Mouse (Mus musculus) Patski (cell line): ENCODE measurements around the gene Ctsd. TPM values are rescaled to one million over a fixed set of nuclear protein-coding genes. Genes with fewer than 3 reads are reported as not detected.

ENCODE experiments used
- ATAC-seq: fragments of 100-300 bp; one replicate; pipeline ENCODE4 v1.8.0; 2021
- CTCF ChIA-PET: fragments of 350-600 bp; sonication (Branson Sonifier 250); formaldehyde crosslinking; loops from one replicate; lab custom pipeline; 2022; ENCODE audit warnings: inconsistent platforms; lab: Charles Lee
- POLR2A ChIA-PET: fragments of 350-600 bp; sonication (Branson Sonifier 250); formaldehyde crosslinking; loops from one replicate; lab custom pipeline; 2022; ENCODE audit warnings: antibody characterized with exemption, inconsistent platforms; lab: Charles Lee
- DNase-seq: peaks from one replicate; pipeline ENCODE4 v3.0.0-alpha.2; 2011; ENCODE audit warnings: low read depth, low spot score
- H3K27me3 ChIP-seq: fragments of 371-371 bp; one replicate; pipeline ENCODE4 v1.5.1; 2021
- CTCF ChIP-seq: fragments of 100-300 bp; IDR thresholded peaks from one replicate; pipeline ENCODE4 v1.5.1; 2021
- in situ Hi-C: fragments of 300-500 bp; cut with MboI; formaldehyde crosslinking; loops from 3 replicates; pipeline ENCODE4 v1.11.1; 2018; ENCODE audit warnings: low pct_unique_long_range_greater_than_20kb, mixed read lengths
- polyA plus RNA-seq: library from polyadenylated mRNA; unstranded; gene quantifications from one replicate; pipeline ENCODE4 v1.2.3, GENCODE M21; 2021

The Ctsd gene
- polyA plus RNA-seq: 3,389 TPM

GRCm38 (mm10) chr7:142387419-142388148 is at the start of gene Ctsd:
Ctsd (minus strand) TSS chr7:142388038.
- in situ Hi-C loops: loop anchor here (25.0 kb wide), 2 partner anchors 625 to 925 kb away; partner anchors contain the start of genes Cd151, Cracr2b, Pnpla2 and Tspan32
- ATAC-seq: peak; percentile 82
- no peak for TF ChIP-seq CTCF
- POLR2A ChIA-PET: interaction anchor here (0.6 to 7.2 kb wide), 15 partner anchors 10 to 110 kb away, joined by 3 to 115 read pairs (median 6); partner anchors contain the start of gene Ifitm10
- no peaks in the 10 kb centered on the region for H3K27me3 ChIP-seq
- CTCF ChIA-PET: interaction anchor here (1.0 to 3.5 kb wide), 5 partner anchors 12 to 50 kb away, joined by 3 to 12 read pairs (median 6); no protein-coding TSS in a partner anchor
- peak; percentile 78 for DNase-seq

DNA sequence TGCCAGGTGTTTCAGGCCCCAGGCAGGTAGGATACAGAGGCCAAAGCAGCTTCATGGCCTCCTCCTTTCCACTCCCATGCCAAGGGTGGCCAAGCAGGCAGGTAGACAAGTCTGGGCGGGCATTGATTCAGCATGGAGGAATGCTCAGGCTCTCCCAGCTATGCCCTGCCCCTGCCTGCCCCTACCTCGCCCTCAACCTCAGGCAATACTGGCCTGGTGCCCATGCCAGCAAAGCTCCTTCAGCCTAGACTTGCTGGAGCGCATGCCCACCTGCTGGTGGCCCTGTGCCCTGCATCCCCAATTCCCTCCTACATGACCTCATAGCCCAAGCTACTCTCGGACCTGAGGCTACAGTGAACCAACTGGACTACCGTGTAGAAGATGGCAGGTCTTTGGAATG is 49.5 kb upstream of the Ctsd start:
- in situ Hi-C loops: loop anchor here (5.0 kb wide), 1 partner anchor 100 kb away; no protein-coding TSS in a partner anchor
- peak; percentile 82 for ATAC-seq

DNA sequence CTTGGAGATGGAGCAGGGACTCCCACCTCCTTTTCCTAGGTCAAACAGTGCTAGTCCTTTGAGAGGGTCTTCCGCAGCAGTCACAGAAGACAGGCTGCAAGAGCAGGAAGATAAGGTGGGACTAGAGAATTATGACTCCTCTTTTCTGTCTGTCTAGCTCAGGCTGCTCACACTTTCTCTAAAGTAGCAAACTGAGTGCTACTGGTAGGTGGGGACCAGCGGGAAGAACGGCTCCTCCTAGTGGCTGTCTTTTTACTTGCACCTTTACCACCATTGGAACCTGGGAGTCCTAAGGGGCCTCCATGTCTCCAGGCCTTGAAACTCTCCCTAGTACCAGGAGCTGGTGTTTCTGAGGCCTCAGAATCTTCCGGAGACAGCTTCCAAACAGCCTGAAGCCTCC is 47.7 kb upstream of the Ctsd start:
- POLR2A ChIA-PET: interaction anchor here (1.0 to 3.9 kb wide), 7 partner anchors 10 to 73 kb away, joined by 3 to 20 read pairs (median 5); partner anchors contain the start of gene Gm49369
- no peaks in the 10 kb centered on the region for H3K27me3 ChIP-seq
- ATAC-seq: no peak
- no peak for DNase-seq
- CTCF ChIA-PET: interaction anchor here (0.7 to 6.9 kb wide), 14 partner anchors 8 to 100 kb away, joined by 3 to 57 read pairs (median 6); partner anchors contain the start of genes Gm49369 and Ifitm10
- in situ Hi-C loops: loop anchor here (5.0 kb wide), 1 partner anchor 98 kb away; no protein-coding TSS in a partner anchor
- TF ChIP-seq CTCF: no peak

More for the DNA sequence above, 49.5 kb upstream of the Ctsd start:
- ChIA-PET POLR2A (interaction anchor here (0.6 to 3.9 kb wide), 11 partner anchors 12 to 103 kb away, joined by 3 to 20 read pairs (median 6); partner anchors contain the start of genes Gm49369 and Ifitm10), CTCF (interaction anchor here (0.6 to 6.9 kb wide), 16 partner anchors 10 to 143 kb away, joined by 3 to 57 read pairs (median 4); no protein-coding TSS in a partner anchor)
- no peak for TF ChIP-seq CTCF
- DNase-seq: peak; percentile 82
- H3K27me3 ChIP-seq: no peaks in the 10 kb centered on the region

DNA sequence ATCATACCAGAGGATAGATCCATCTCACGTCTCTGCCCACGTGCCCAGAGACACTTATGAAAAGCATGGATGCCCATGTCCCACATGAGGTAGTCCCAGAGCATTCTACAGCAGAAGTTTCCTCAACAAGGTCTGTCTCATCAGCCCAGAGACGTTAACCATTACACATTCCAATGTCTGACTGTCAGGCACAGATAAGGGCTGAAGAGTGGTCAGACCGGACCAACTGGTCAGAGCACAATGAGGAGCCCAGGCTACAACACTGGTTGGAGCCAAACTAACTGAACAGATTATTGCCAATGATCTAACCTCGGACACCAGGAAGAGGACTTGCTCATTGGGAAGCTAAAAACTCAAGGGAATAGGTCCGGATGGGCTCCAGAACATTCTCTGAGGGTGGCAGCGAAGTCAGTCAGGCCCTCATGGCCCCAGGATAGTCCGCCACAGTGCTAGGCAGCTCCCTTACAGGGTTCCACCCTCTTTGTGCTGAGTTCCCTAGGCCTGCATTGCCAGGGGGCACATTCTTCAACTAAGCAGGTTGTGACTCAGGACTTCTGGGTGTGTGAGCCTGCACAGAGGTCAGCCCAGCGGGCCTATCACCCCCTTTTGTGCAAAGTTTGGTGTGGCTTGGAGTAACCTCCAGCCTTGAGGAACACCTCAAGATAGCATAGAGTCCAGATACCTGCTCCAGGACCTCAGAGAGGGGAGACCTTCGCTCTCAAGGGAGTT is 46.5 kb upstream of the Ctsd start, which contains the start of gene Syt8:
Syt8 (plus strand) TSS at position 714 of the 729 bp plus-strand sequence.
- ATAC-seq: peak; percentile 33
- in situ Hi-C loops: loop anchor here (5.0 kb wide), 1 partner anchor 62 kb away; the partner anchor contains the start of gene Ifitm10
- ChIA-PET POLR2A (interaction anchor here (1.2 to 1.6 kb wide), 4 partner anchors 24 to 72 kb away, joined by 3 to 6 read pairs (median 4); no protein-coding TSS in a partner anchor), CTCF (interaction anchor here (1.3 kb wide), 1 partner anchor 60 kb away, joined by 3 read pairs; no protein-coding TSS in a partner anchor)
- H3K27me3 ChIP-seq: no peaks in the 10 kb centered on the region
- TF ChIP-seq CTCF: no peak
- DNase-seq: no peak

DNA sequence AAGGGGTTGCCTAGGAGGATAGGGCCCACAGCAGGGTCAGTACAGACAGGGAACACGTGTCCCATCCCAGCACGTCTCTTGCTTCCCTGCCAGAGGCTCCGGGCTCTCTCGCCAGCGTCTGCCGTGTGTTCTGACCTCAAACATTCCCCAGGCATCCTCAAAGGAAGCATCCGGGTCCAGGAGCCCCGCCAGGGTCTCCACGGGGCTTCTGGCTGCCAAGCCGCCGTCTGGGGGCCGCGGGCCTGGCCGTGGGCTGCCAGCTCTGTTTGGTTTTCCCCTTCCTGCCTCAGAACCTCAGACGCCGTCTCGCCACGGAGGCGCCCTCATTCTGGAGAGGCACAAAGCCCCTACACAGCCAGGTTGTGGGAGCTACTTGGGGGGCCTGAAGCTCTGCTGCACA is 45.8 kb upstream of the Ctsd start:
- POLR2A ChIA-PET: interaction anchor here (0.9 to 1.6 kb wide), 8 partner anchors 9 to 62 kb away, joined by 3 to 6 read pairs (median 4); no protein-coding TSS in a partner anchor

DNA sequence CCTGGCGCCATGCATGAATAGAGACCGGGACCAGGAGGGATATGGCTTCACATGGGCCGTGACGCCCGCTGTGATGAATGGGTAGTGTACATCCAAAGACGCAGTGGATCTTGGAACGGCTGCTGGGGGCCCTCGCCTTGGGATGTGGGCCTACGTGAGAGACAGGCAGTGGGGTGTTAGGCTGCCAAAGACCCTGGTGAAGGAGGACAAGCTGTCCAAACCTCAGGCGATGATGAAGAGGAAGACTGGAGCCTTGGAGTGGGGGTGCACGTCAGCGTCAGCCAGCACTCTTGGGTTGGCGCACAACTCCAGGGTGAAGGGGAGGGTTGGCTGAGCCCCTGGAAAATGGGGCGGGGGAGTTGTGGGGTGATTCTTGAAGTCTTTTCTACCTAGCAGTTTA is 43.3 kb upstream of the Ctsd start:
- DNase-seq (no peak), ATAC-seq (no peak)
- no peaks in the 10 kb centered on the region for H3K27me3 ChIP-seq
- ChIA-PET CTCF (interaction anchor here (1.2 kb wide), 1 partner anchor 12 kb away, joined by 4 read pairs; no protein-coding TSS in a partner anchor), POLR2A (interaction anchor here (0.8 to 10.2 kb wide), 4 partner anchors 13 to 68 kb away, joined by 3 to 91 read pairs (median 4); partner anchors contain the start of gene Ifitm10)
- no peak for TF ChIP-seq CTCF
- in situ Hi-C loops: loop anchor here (5.0 kb wide), 1 partner anchor 59 kb away; the partner anchor contains the start of gene Ifitm10

More for the DNA sequence above, 45.8 kb upstream of the Ctsd start:
- in situ Hi-C loops: loop anchor here (5.0 kb wide), 1 partner anchor 61 kb away; the partner anchor contains the start of gene Ifitm10
- no peaks in the 10 kb centered on the region for H3K27me3 ChIP-seq
- CTCF ChIA-PET: interaction anchor here (0.7 to 1.5 kb wide), 3 partner anchors 25 to 64 kb away, joined by 3 read pairs; no protein-coding TSS in a partner anchor
- no peak for TF ChIP-seq CTCF
- ATAC-seq: no peak
- no peak for DNase-seq

DNA sequence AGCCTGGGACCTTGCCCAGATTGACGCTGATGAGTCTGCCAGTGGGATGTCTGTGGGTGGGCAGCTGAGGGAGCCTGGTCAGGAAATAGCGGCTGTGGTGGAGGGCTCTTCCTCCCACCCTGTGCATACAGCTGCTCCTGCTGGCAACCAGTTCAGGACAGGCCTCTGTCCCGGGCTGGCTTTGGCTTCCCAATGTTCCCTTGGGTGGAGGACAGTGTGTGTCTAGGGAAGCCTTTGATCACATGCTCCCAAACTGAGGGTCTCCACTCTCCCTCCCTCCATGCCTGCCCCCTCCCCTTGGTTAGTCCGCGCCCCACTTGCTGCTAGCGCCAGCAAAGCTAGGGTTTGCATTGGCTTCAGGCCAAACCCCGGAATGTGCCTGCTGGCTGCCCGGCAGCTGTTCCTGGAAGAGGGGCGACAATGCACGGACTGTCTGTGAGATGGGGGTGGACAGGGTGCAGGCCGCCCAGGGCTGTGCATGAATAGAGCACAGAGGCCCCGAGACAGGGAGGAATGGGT is 42.4 kb upstream of the Ctsd start:
- no peaks in the 10 kb centered on the region for H3K27me3 ChIP-seq
- in situ Hi-C loops: loop anchor here (5.0 kb wide), 1 partner anchor 58 kb away; the partner anchor contains the start of gene Ifitm10
- ChIA-PET CTCF (interaction anchor here (0.8 to 1.7 kb wide), 7 partner anchors 21 to 150 kb away, joined by 3 to 5 read pairs (median 4); partner anchors contain the start of gene Ifitm10), POLR2A (interaction anchor here (0.8 to 10.2 kb wide), 6 partner anchors 21 to 68 kb away, joined by 3 to 91 read pairs (median 4); partner anchors contain the start of genes Ctsd and Ifitm10)
- no peak for TF ChIP-seq CTCF
- DNase-seq: no peak
- no peak for ATAC-seq

GRCm38 (mm10) chr7:142428213-142428612 is 40.4 kb upstream of the Ctsd start:
- no peak for TF ChIP-seq CTCF

More at GRCm38 (mm10) chr7:142428213-142428612, 40.4 kb upstream of the Ctsd start:
- H3K27me3 ChIP-seq: no peaks in the 10 kb centered on the region
- in situ Hi-C loops: no loop called here
- ChIA-PET CTCF (interaction anchor here (0.7 to 3.9 kb wide), 8 partner anchors 8 to 94 kb away, joined by 3 to 29 read pairs (median 6); partner anchors contain the start of gene Gm49369), POLR2A (interaction anchor here (0.6 to 10.2 kb wide), 3 partner anchors 29 to 54 kb away, joined by 5 to 91 read pairs (median 28); partner anchors contain the start of genes Ctsd and Ifitm10)
- ATAC-seq (no peak), DNase-seq (no peak)
